Mouse (Mus musculus): ENCODE measurements around the gene Fam131b. TPM values are rescaled to one million over a fixed set of nuclear protein-coding genes. Genes with fewer than 3 reads are reported as not detected.

The Fam131b gene
- polyA plus RNA-seq, 1 experiment from 2014 or later = 0.05 TPM

- ATAC-seq = peak; percentile 52
- peak; percentile 75 for TF ChIP-seq CTCF (IDR thresholded peaks at IDR 0.05; ENCODE audit: low read depth)
- 0% methylated on average over 11 of the region's 11 CpGs for WGBS
- Histone ChIP-seq H3K4me3 (ENCODE audit: low read depth, low read length) (peak overlapping the region; percentile 89), H3K27me3 (replicated peaks; ENCODE audit: control insufficient read depth, insufficient read depth, low read length) (no peaks in the 10 kb centered on the region), H3K36me3 (ENCODE audit: control insufficient read depth, insufficient read depth) (peaks cover 9% of the 10 kb centered on the region; the same call in 1 of the 2 replicates), H3K27ac (ENCODE audit: low read depth, low read length) (peak overlapping the region; percentile 93), H3K9me3 (ENCODE audit: control insufficient read depth) (no peaks in the 10 kb centered on the region), H3K4me1 (replicated peaks; ENCODE audit: control insufficient read depth, insufficient read depth, low read length) (peaks cover 20% of the 10 kb centered on the region), H3K9ac (ENCODE audit: low read depth, low read length) (peak overlapping the region; percentile 91), H3K4me2 (replicated peaks; ENCODE audit: low read depth) (peak overlapping the region; percentile 96)
These were observed 24.6 kb upstream of the Fam131b start for GRCm38 (mm10) chr6:42349006-42349425.

- H3K36me3 ChIP-seq (ENCODE audit: control insufficient read depth, insufficient read depth) = peaks cover 6% of the 10 kb centered on the region; the same call in 1 of the 2 replicates
- no peak overlapping the region for H3K27ac ChIP-seq (ENCODE audit: low read depth, low read length)
- H3K4me1 ChIP-seq (replicated peaks; ENCODE audit: control insufficient read depth, insufficient read depth, low read length) = peaks cover 18% of the 10 kb centered on the region
- peak overlapping the region; percentile 96; the same call in 1 of the 2 replicates for H3K4me2 ChIP-seq (replicated peaks; ENCODE audit: low read depth)
- 43% methylated on average over 12 of the region's 12 CpGs for WGBS
- no peaks in the 10 kb centered on the region for H3K27me3 ChIP-seq (replicated peaks; ENCODE audit: control insufficient read depth, insufficient read depth, low read length)
- no peaks in the 10 kb centered on the region for H3K9me3 ChIP-seq (ENCODE audit: control insufficient read depth)
- ATAC-seq = no peak
- peak overlapping the region; percentile 89; the same call in 1 of the 2 replicates for H3K4me3 ChIP-seq (ENCODE audit: low read depth, low read length)
- TF ChIP-seq CTCF (IDR thresholded peaks at IDR 0.05; ENCODE audit: low read depth) = no peak
- H3K9ac ChIP-seq (ENCODE audit: low read depth, low read length) = no peak overlapping the region
These were observed 24.0 kb upstream of the Fam131b start for GRCm38 (mm10) chr6:42348281-42349005.

GRCm38 (mm10) chr6:42344255-42344654 is 19.8 kb upstream of the Fam131b start:
- Histone ChIP-seq H3K36me3 (ENCODE audit: control insufficient read depth, insufficient read depth) (no peaks in the 10 kb centered on the region), H3K9me3 (ENCODE audit: control insufficient read depth) (no peaks in the 10 kb centered on the region), H3K4me1 (replicated peaks; ENCODE audit: control insufficient read depth, insufficient read depth, low read length) (no peaks in the 10 kb centered on the region), H3K27ac (ENCODE audit: low read depth, low read length) (no peak overlapping the region), H3K4me3 (ENCODE audit: low read depth, low read length) (no peak overlapping the region), H3K27me3 (replicated peaks; ENCODE audit: control insufficient read depth, insufficient read depth, low read length) (no peaks in the 10 kb centered on the region), H3K9ac (ENCODE audit: low read depth, low read length) (no peak overlapping the region), H3K4me2 (replicated peaks; ENCODE audit: low read depth) (no peak overlapping the region)
- ATAC-seq = no peak
- WGBS = 95% methylated on average over 1 of the region's 1 CpGs
- no peak for TF ChIP-seq CTCF (IDR thresholded peaks at IDR 0.05; ENCODE audit: low read depth)

GRCm38 (mm10) chr6:42343361-42344120 is 19.1 kb upstream of the Fam131b start:
- no peak overlapping the region for H3K4me3 ChIP-seq (ENCODE audit: low read depth, low read length)
- 69% methylated on average over 9 of the region's 9 CpGs for WGBS
- no peak for ATAC-seq

GRCm38 (mm10) chr6:42342171-42342570 is 17.7 kb upstream of the Fam131b start:
- no peaks in the 10 kb centered on the region for H3K36me3 ChIP-seq (ENCODE audit: control insufficient read depth, insufficient read depth)
- no peak for ATAC-seq
- no peak overlapping the region for H3K9ac ChIP-seq (ENCODE audit: low read depth, low read length)
- no peak for TF ChIP-seq CTCF (IDR thresholded peaks at IDR 0.05; ENCODE audit: low read depth)
- no peak overlapping the region for H3K4me2 ChIP-seq (replicated peaks; ENCODE audit: low read depth)
- WGBS = 33% methylated on average over 1 of the region's 1 CpGs
- no peaks in the 10 kb centered on the region for H3K9me3 ChIP-seq (ENCODE audit: control insufficient read depth)
- no peaks in the 10 kb centered on the region for H3K4me1 ChIP-seq (replicated peaks; ENCODE audit: control insufficient read depth, insufficient read depth, low read length)
- H3K27ac ChIP-seq (ENCODE audit: low read depth, low read length) = no peak overlapping the region
- H3K4me3 ChIP-seq (ENCODE audit: low read depth, low read length) = no peak overlapping the region
- H3K27me3 ChIP-seq (replicated peaks; ENCODE audit: control insufficient read depth, insufficient read depth, low read length) = no peaks in the 10 kb centered on the region

More at GRCm38 (mm10) chr6:42343361-42344120, 19.1 kb upstream of the Fam131b start:
- Histone ChIP-seq H3K36me3 (ENCODE audit: control insufficient read depth, insufficient read depth) (no peaks in the 10 kb centered on the region), H3K4me1 (replicated peaks; ENCODE audit: control insufficient read depth, insufficient read depth, low read length) (no peaks in the 10 kb centered on the region), H3K27me3 (replicated peaks; ENCODE audit: control insufficient read depth, insufficient read depth, low read length) (no peaks in the 10 kb centered on the region), H3K27ac (ENCODE audit: low read depth, low read length) (no peak overlapping the region), H3K9me3 (ENCODE audit: control insufficient read depth) (no peaks in the 10 kb centered on the region), H3K9ac (ENCODE audit: low read depth, low read length) (no peak overlapping the region), H3K4me2 (replicated peaks; ENCODE audit: low read depth) (no peak overlapping the region)
- TF ChIP-seq CTCF (IDR thresholded peaks at IDR 0.05; ENCODE audit: low read depth) = no peak

- 64% methylated on average over 5 of the region's 5 CpGs for WGBS
These were observed 15.5 kb upstream of the Fam131b start for GRCm38 (mm10) chr6:42339981-42340380.

More at GRCm38 (mm10) chr6:42339981-42340380, 15.5 kb upstream of the Fam131b start:
- Histone ChIP-seq H3K4me2 (replicated peaks; ENCODE audit: low read depth) (no peak overlapping the region), H3K36me3 (ENCODE audit: control insufficient read depth, insufficient read depth) (no peaks in the 10 kb centered on the region), H3K4me1 (replicated peaks; ENCODE audit: control insufficient read depth, insufficient read depth, low read length) (no peaks in the 10 kb centered on the region), H3K27ac (ENCODE audit: low read depth, low read length) (no peak overlapping the region), H3K27me3 (replicated peaks; ENCODE audit: control insufficient read depth, insufficient read depth, low read length) (no peaks in the 10 kb centered on the region), H3K9me3 (ENCODE audit: control insufficient read depth) (no peaks in the 10 kb centered on the region), H3K9ac (ENCODE audit: low read depth, low read length) (no peak overlapping the region), H3K4me3 (ENCODE audit: low read depth, low read length) (no peak overlapping the region)
- TF ChIP-seq CTCF (IDR thresholded peaks at IDR 0.05; ENCODE audit: low read depth) = no peak
- no peak for ATAC-seq
